Mouse (Mus musculus) fibroblast of lung, adult 2 months (primary cell): ENCODE data around the gene Csrp1.

Experiments used
- DNase-seq: peaks from one replicate; pipeline ENCODE4 v3.0.0-alpha.2; 2011; ENCODE audit warnings: low read depth

The Csrp1 gene

DNA sequence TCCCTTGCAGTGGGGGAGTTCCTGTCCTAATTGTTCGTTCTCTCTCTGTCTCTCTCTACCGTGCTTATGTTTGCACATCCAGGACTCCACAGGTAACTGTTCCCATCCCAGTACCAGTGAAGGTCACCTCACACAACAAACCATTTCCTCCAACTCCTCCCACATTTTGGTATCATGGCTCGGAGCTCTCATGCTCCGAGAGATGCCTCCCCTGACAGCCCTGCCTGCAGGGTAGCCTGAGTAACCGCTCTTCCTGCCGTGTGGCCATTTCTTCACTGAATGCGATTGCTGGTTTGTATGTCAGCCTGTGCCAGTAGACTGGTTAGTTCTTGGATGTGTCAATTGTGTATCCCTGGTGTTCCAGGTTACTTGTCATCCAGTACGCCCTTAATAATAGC lies 51.7 kb downstream of the Csrp1 start:
- no peak for DNase-seq

GRCm38 (mm10) chr1:135776596-135776995 lies 56.7 kb downstream of the Csrp1 start:
- peak; percentile 75 for DNase-seq

DNA sequence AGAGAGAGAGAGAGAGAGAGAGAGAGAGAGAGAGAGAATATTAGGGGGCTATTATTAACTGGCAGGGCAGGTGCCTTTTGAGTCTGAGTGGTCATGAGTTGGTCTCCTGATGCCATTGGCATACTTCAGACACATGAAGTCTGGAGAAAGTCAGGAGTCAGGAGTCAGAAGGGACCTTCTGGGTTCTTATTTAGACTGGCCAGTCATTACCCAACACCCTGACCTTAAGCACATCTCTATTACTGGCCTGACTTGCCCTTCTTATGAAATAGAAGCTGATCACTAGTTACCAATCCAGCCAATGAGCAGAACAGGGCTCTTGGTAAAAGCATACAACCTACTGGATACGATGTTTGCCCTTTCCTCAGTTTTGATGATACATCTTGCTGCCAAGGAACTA lies 57.2 kb downstream of the Csrp1 start:
- DNase-seq = no peak

DNA sequence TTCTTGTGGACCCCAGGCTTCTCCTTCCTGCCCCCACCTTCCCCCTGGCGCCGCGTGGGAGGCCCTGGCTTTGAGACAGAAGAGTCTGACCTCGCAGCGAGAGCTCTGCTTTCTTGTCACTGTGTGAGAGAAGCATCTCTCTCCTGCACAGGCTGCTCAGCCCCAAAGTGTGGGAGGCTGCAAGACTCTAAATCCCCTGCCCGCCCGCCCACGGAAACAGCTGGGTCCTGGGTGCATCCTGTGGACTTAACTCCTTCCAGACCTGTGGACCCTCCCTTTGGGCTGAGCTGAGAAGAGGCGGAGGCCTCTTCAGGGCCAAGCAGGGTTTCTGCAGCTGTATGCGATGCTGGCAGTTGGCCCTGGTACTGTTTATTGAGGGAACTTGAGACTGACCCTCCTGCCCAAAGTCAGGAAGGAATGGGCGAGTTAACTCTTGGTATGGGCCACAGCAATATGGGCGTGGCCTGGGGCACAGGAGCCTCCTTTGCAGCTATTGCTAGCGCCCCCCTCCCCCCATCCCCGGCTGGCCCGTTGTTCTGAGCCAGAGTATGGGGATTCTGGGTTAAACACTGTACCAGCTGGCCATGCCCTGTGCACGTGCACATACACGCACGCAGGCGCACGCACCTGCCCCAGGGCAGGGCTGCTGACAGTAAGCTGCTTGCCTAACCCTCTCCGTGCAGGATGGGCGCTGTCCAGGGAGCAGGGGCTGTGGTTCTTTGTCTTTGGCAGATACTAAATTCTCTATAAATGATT lies 59.1 kb downstream of the Csrp1 start, which contains the start of gene Tnni1:
TSS of gene Tnni1 (plus strand) at position 655 of the 756 bp plus-strand sequence.
- no peak for DNase-seq

GRCm38 (mm10) chr1:135780649-135781048 lies 60.8 kb downstream of the Csrp1 start:
- DNase-seq = no peak

DNA sequence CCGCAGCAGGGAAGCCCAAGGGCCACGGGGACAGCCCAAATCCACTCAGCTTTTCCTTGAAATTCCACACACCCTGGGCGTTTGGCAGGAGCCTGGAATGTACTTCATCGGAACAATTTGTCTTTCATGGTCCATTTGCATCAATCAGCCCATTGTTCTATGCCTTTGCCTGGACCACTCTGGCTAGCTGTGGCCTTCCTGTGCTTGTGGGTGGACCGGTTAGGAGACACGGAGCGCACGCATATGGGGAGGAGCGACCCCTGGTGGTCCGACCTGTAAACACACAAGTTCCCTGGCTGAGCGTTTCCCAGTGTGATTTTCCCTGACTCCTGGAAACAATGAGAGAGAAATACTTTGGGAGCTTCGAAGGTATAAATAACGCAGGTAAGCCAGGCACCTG lies 61.4 kb downstream of the Csrp1 start:
- DNase-seq = peak; percentile 74

- no peak for DNase-seq
Observed at GRCm38 (mm10) chr1:135782816-135783215, 63.0 kb downstream of the Csrp1 start.

GRCm38 (mm10) chr1:135787799-135788198 lies 67.9 kb downstream of the Csrp1 start:
- no peak for DNase-seq

- no peak for DNase-seq
Observed at GRCm38 (mm10) chr1:135788708-135789107, 68.8 kb downstream of the Csrp1 start.

DNA sequence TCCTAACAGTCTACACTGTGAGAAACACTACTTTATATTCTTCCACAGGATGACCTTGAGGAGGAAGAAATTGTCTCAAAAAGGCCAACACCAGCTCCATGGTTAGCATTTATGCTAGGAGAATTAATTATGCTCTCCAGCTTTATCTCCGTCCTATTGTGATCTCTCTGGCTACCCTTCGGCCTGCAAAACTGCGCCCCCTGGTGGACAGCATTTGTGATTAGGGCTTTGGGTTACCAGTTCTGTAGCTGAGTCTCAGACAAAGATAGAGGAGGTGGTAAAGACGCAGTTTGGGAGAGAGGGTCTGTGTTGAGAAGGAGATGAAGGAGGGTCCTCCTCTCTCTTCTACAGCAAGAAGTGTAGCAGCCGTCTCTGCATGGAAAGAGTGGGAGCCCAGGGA lies 70.0 kb downstream of the Csrp1 start:
- no peak for DNase-seq

GRCm38 (mm10) chr1:135792143-135792939 lies 72.5 kb downstream of the Csrp1 start:
- DNase-seq = no peak

DNA sequence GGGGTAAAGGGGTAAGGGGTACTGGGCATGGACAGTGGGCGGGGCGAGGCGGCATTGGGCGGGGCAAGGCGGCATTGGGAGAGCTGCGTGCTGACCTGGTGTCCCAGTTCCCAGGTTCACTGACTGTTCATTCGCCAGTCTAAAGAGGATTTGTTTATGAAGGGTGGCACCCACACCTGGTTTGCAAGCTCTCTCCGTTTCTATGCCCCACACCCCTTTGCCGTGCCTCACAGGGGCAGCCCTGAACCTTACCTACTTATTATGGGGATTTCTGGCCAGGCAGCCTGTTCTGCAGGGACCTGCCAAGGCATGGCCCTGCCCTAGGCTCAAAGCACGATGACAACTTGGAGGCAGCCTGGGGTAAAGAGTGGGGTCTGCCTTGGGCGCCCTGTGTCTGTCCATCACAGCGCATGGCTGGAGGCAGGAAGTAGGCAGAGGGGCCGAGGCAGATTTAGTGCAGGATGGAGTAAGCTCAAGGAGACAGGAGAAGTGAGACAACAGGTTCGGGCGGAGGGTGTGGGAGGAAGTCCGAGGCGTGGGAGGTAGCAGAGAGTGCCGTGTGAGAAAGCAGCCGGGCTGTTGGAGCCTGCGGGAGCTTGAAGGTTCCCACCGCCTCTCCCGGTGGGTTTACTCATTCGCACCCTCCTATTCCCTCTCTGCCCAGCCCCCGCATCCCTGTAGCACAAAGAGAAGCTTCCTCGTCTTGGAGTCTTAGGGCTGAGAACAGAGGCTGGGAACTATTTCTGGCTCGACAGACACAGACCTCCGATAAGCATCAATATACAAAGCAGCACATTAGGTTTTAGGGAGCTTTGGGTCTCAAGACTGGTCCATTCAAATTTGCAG lies 73.7 kb downstream of the Csrp1 start:
- DNase-seq = no peak

GRCm38 (mm10) chr1:135794216-135795134 lies 74.6 kb downstream of the Csrp1 start:
- DNase-seq = no peak

DNA sequence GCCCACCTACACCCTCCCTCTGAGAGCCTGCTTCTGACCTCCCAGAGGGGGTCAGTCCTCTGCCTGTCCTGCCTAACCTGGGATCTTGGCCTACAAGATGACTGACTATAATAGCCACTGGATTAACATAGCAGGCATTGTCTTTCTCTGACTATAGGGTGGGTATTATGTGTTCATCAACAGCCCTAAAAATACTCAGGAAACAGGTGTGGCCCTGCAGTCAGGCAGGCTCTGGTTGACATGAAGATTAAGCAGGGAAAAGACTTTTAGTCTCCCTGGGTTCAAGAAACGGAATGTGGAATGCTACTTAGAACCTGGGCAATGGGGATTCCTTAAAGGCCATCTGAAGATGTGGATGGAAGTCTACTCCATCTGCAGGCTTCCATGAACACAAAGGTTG lies 78.6 kb downstream of the Csrp1 start:
- no peak for DNase-seq

- DNase-seq = no peak
Observed at GRCm38 (mm10) chr1:135799109-135799627, 79.3 kb downstream of the Csrp1 start.

DNA sequence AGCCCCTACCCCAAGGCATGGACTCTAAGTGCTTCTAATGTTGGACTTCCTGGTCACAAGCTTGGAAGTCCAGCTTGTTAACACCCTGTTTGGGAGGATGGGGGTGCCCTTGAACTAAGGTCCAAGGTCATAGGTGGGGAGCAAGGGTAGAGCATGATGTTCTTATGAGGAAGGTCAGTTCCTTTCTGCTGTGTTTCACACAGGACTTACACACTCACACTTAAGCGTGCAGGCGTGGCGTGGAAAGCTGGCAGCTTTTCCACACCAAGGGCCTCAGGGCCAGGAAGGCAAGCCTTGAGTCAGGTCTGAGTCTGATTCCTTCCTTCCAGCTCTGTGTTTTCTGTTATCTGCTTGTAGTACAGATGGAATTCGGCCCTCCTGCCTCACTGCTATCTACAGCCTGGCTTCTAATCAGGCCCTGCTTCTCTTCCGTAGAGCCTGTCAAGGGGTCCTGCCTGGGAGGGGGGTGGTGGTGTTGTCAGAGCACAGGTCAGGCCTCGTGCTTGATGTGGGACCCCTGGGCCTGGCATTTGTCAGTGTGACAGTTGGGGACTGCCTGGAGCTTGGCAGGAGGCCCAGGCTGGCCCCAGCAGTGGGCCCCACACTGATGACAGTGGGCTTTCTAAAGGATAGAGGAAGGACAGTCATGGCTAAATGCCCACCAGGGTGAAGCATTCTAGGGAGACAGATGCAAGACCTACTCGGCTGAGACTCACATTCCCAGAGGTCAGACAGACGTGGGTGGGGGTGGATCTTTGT lies 80.5 kb downstream of the Csrp1 start:
- no peak for DNase-seq
